Mouse (Mus musculus) myocyte (in vitro differentiated cells): Measurements from ENCODE around the gene Chrm2.

Source experiments
- CEBPB ChIP-seq: IDR thresholded peaks from 2 replicates; pipeline ENCODE4 v1.6.1; 2011; ENCODE audit warnings: mild to moderate bottlenecking, moderate library complexity; ENCODE audit not compliant: poor library complexity, insufficient read depth, severe bottlenecking
- E2F4 ChIP-seq: IDR thresholded peaks from one replicate; pipeline ENCODE4 v1.6.1; 2011; ENCODE audit warnings: mild to moderate bottlenecking, control low read depth, moderate library complexity; ENCODE audit not compliant: insufficient read depth
- MAX ChIP-seq: IDR thresholded peaks from one replicate; pipeline ENCODE4 v1.6.1; 2011; ENCODE audit warnings: low read depth, mild to moderate bottlenecking, control low read depth
- MYOD1 ChIP-seq, 3 experiments: IDR thresholded peaks; one replicate each; pipeline ENCODE4 v1.6.1; 2011; ENCODE audit warnings: control low read depth in 2 of 3, low read depth in 2 of 3, mild to moderate bottlenecking in 2 of 3, moderate library complexity in 1 of 3; ENCODE audit not compliant: insufficient read length in 2 of 3, control insufficient read depth in 1 of 3
- MYOG ChIP-seq, 3 experiments: IDR thresholded peaks; one replicate each; pipeline ENCODE4 v1.6.1; 2011; ENCODE audit warnings: control low read depth in 2 of 3, low read depth in 2 of 3, mild to moderate bottlenecking in 2 of 3; ENCODE audit not compliant: insufficient read length in 2 of 3, control insufficient read depth in 1 of 3, insufficient read depth in 1 of 3
- POLR2A ChIP-seq: IDR thresholded peaks from one replicate; pipeline ENCODE4 v1.6.1; 2011; ENCODE audit warnings: low read depth, mild to moderate bottlenecking, control low read depth, moderate library complexity; ENCODE audit not compliant: insufficient read length
- POLR2AphosphoS2 ChIP-seq: IDR thresholded peaks from one replicate; pipeline ENCODE4 v1.6.1; 2011; ENCODE audit warnings: low read depth, control low read depth; ENCODE audit not compliant: insufficient read length
- REST ChIP-seq: IDR thresholded peaks from one replicate; pipeline ENCODE4 v1.6.1; 2011; ENCODE audit warnings: mild to moderate bottlenecking, control low read depth, moderate library complexity; ENCODE audit not compliant: insufficient read depth, insufficient read length
- TCF12 ChIP-seq: IDR thresholded peaks from one replicate; pipeline ENCODE4 v1.6.1; 2011; ENCODE audit warnings: mild to moderate bottlenecking, control low read depth; ENCODE audit not compliant: poor library complexity, insufficient read depth, severe bottlenecking
- TCF3 ChIP-seq: IDR thresholded peaks from one replicate; pipeline ENCODE4 v1.6.1; 2011; ENCODE audit warnings: low read depth, control low read depth; ENCODE audit not compliant: insufficient read length
- USF1 ChIP-seq: IDR thresholded peaks from one replicate; pipeline ENCODE4 v1.6.1; 2011; ENCODE audit warnings: low read depth, mild to moderate bottlenecking, control low read depth, moderate library complexity

GRCm38 (mm10) chr6:36451480-36451879, 63.6 kb downstream of the Chrm2 start:
- TF ChIP-seq E2F4 (no peak), POLR2A (no peak), MYOD1 (IDR thresholded peaks at IDR 0.05; ENCODE audit: control insufficient read depth in 1 of 3, insufficient read length in 2 of 3, low read depth in 2 of 3) (no peak), CEBPB (no peak), POLR2AphosphoS2 (no peak), USF1 (no peak), MAX (no peak), TCF3 (no peak), MYOG (IDR thresholded peaks at IDR 0.05; ENCODE audit: control insufficient read depth in 1 of 3, insufficient read depth in 1 of 3, insufficient read length in 2 of 3, low read depth in 2 of 3) (no peak), TCF12 (no peak), REST (no peak)
